13 mouse cellular contexts compared by ENCODE assay signal in genomic region chr5:122898153-122898552, GRCm38 (mm10). TPM values are rescaled to one million over a fixed set of nuclear protein-coding genes. Genes with fewer than 3 reads are reported as not detected.
DNase-seq lines count a peak whose midpoint lies in the region; ATAC-seq lines count a peak whose summit lies in the region.
"Had no signal": no experiment of that assay in that cellular context is flagged by ENCODE, and none has a peak within 500 bp of the region (broad histone marks: within the 10 kb centered on the region; RNA-seq: fewer than 3 reads in every experiment).

No protein-coding gene starts in this region.

- H3K4me1 ChIP-seq in lung, embryonic 15.5 days: peaks cover 16% of the 10 kb centered on the region
- H3K4me1 ChIP-seq in forebrain, embryonic 16.5 days (replicated peaks; ENCODE audit: control insufficient read depth, insufficient read depth, low read length): peaks cover 32% of the 10 kb centered on the region
- H3K4me1 ChIP-seq in liver, embryonic 12.5 days: peaks cover 75% of the 10 kb centered on the region
- H3K4me1 ChIP-seq in neural tube, embryonic 12.5 days: peaks cover 19% of the 10 kb centered on the region

- no peaks in the 10 kb centered on the region for H3K9me3 ChIP-seq in lung, embryonic 15.5 days
- no peaks in the 10 kb centered on the region for H3K9me3 ChIP-seq in forebrain, embryonic 16.5 days (ENCODE audit: control insufficient read depth, low read length)
- H3K9me3 ChIP-seq in liver, embryonic 12.5 days (replicated peaks): no peaks in the 10 kb centered on the region
- no peaks in the 10 kb centered on the region for H3K9me3 ChIP-seq in neural tube, embryonic 12.5 days

- 0 out of 2 replicates have a peak overlapping the region, but pooled peaks have one; percentile 8 for H3K9ac ChIP-seq in lung, embryonic 15.5 days
- no peak overlapping the region for H3K9ac ChIP-seq in forebrain, embryonic 16.5 days (replicated peaks; ENCODE audit: low read depth, low read length)
- no peak overlapping the region; the same call in 1 of the 2 replicates for H3K9ac ChIP-seq in liver, embryonic 12.5 days
- no peak overlapping the region for H3K9ac ChIP-seq in neural tube, embryonic 12.5 days

- no peaks in the 10 kb centered on the region for H3K36me3 ChIP-seq in lung, embryonic 15.5 days
- no peaks in the 10 kb centered on the region for H3K36me3 ChIP-seq in forebrain, embryonic 16.5 days (ENCODE audit: control insufficient read depth, insufficient read depth)
- H3K36me3 ChIP-seq in liver, embryonic 12.5 days: no peaks in the 10 kb centered on the region
- H3K36me3 ChIP-seq in neural tube, embryonic 12.5 days: no peaks in the 10 kb centered on the region

- ATAC-seq in lung, embryonic 15.5 days (ENCODE audit: borderline replicate concordance, extremely low read depth, low FRiP score, low TSS enrichment): no peak
- no peak for ATAC-seq in forebrain, embryonic 16.5 days
- no peak for ATAC-seq in liver, embryonic 12.5 days
- no peak for ATAC-seq in neural tube, embryonic 12.5 days (ENCODE audit: low FRiP score, low read depth)

- H3K27ac ChIP-seq in lung, embryonic 15.5 days: no peak overlapping the region
- no peak overlapping the region for H3K27ac ChIP-seq in forebrain, embryonic 16.5 days (ENCODE audit: low read length)
- no peak overlapping the region for H3K27ac ChIP-seq in liver, embryonic 12.5 days
- H3K27ac ChIP-seq in neural tube, embryonic 12.5 days: no peak overlapping the region

- H3K27me3 ChIP-seq in lung, embryonic 15.5 days: no peaks in the 10 kb centered on the region
- no peaks in the 10 kb centered on the region for H3K27me3 ChIP-seq in forebrain, embryonic 16.5 days (replicated peaks; ENCODE audit: control insufficient read depth, insufficient read depth, low read length)
- no peaks in the 10 kb centered on the region for H3K27me3 ChIP-seq in liver, embryonic 12.5 days (replicated peaks)
- no peaks in the 10 kb centered on the region for H3K27me3 ChIP-seq in neural tube, embryonic 12.5 days (replicated peaks)

- H3K4me2 ChIP-seq in lung, embryonic 15.5 days: peak overlapping the region; percentile 91
- peak overlapping the region; percentile 90 for H3K4me2 ChIP-seq in forebrain, embryonic 16.5 days (ENCODE audit: low read length)
- H3K4me2 ChIP-seq in liver, embryonic 12.5 days: peak overlapping the region; percentile 98
- H3K4me2 ChIP-seq in neural tube, embryonic 12.5 days (replicated peaks): peak overlapping the region; percentile 83

- intact Hi-C loops in left cerebral cortex, postnatal 25 days (cut with DNase I): loop anchor here (5.0 kb wide), 1 partner anchor 76 kb away; the partner anchor contains the start of gene Anapc5

- DNase-seq in lung, postnatal 10 days: no peak
- DNase-seq in left cerebral cortex, postnatal 25 days (ENCODE audit: low spot score in 2 of 2): no peak
- DNase-seq in spleen, postnatal 10 days (ENCODE audit: low spot score in 2 of 2): no peak
- no peak for DNase-seq in urinary bladder, postnatal 14 days (ENCODE audit: low spot score)
- DNase-seq: gastrocnemius, postnatal 14 days; heart, postnatal 4 days; lung, adult 2 months; right cerebral cortex, postnatal 14 days; thymus, adult 18-20 months had no signal

- WGBS in lung, embryonic 15.5 days: 68% methylated on average over 6 of the region's 6 CpGs
- 80% methylated on average over 6 of the region's 6 CpGs for WGBS in forebrain, embryonic 16.5 days
- 71% methylated on average over 6 of the region's 6 CpGs for WGBS in liver, embryonic 12.5 days (ENCODE audit: insufficient replicate concordance)
- WGBS in neural tube, embryonic 12.5 days: 87% methylated on average over 6 of the region's 6 CpGs

- peak overlapping the region; percentile 82; the same call in 1 of the 2 replicates for H3K4me3 ChIP-seq in lung, embryonic 15.5 days
- peak overlapping the region; percentile 92 for H3K4me3 ChIP-seq in forebrain, embryonic 16.5 days (replicated peaks; ENCODE audit: low read length)
- no peak overlapping the region for H3K4me3 ChIP-seq in liver, embryonic 12.5 days
- no peak overlapping the region for H3K4me3 ChIP-seq in neural tube, embryonic 12.5 days

RNA-seq across cellular contexts. Expression of gene Rnf34, which starts 48.3 kb away (rescaled TPM):
- polyA plus RNA-seq in lung, embryonic 15.5 days (2015; fragmentation: Nextera tagmentation; extraction: Ambion mirVana): 30.9 and 31.9 TPM in 2 replicates
- 52.3 and 58.0 TPM in 2 replicates for polyA plus RNA-seq in forebrain, embryonic 16.5 days (2015; fragmentation: Nextera tagmentation; extraction: Ambion mirVana)
- polyA plus RNA-seq in liver, embryonic 12.5 days (2016; fragmentation: Nextera tagmentation; extraction: Ambion mirVana): 14.4 and 14.9 TPM in 2 replicates
- polyA plus RNA-seq in neural tube, embryonic 12.5 days (2016; fragmentation: Nextera tagmentation; extraction: Ambion mirVana): 52.8 and 54.0 TPM in 2 replicates
- total RNA-seq in left cerebral cortex, postnatal 25 days (2021): 10 to 100 TPM; 55.5 to 56.3 TPM

Comparison
In these comparisons a context has a peak if more than half of its experiments do, and no peak if none do; other contexts are left out.
1. H3K4me3 ChIP-seq: peak in lung, embryonic 15.5 days (single experiment) and forebrain, embryonic 16.5 days (single experiment); none in liver, embryonic 12.5 days (single experiment) and neural tube, embryonic 12.5 days (single experiment).
2. Peak in every context shown above with its lines, with median percentiles within 50 percentile points of each other: H3K4me2 ChIP-seq.